Mouse (Mus musculus) embryonic stem cell, embryonic (primary cell): ENCODE data around the gene Tcaim.

Experiments used
- CTCF ChIA-PET, 4 experiments: fragments of 300-600 bp in 2 of 4; fragments of 350-600 bp in 2 of 4; sonication (Branson Sonifier 250); formaldehyde crosslinking; loops; one replicate each; lab custom pipeline; 2022; ENCODE audit warnings: inconsistent platforms in 2 of 4; lab: Charles Lee
- POLR2A ChIA-PET, 4 experiments: fragments of 300-600 bp in 2 of 4; fragments of 350-600 bp in 2 of 4; sonication (Branson Sonifier 250); formaldehyde crosslinking; loops; one replicate each; lab custom pipeline; 2022; ENCODE audit warnings: antibody characterized with exemption in 4 of 4, inconsistent platforms in 1 of 4; lab: Charles Lee

Gene Tcaim

GRCm38 (mm10) chr9:122805053-122805844 lies at the start of gene Tcaim:
Tcaim (plus strand) TSS chr9:122805539.
- CTCF ChIA-PET = interaction anchor here (0.5 to 1.5 kb wide), 5 partner anchors 10 to 41 kb away, joined by 3 to 8 read pairs (median 5); no protein-coding TSS in a partner anchor
- POLR2A ChIA-PET = interaction anchor here in 3 of 4 experiments (0.6 to 2.3 kb wide), 31 partner anchors 9 to 1046 kb away, joined by 3 to 17 read pairs (median 4); partner anchors contain the start of genes Zfp445 (in 2 of the 3), Exosc7 (in 1 of the 3), Fyco1 (in 1 of the 3) and Sacm1l (in 1 of the 3)

- CTCF ChIA-PET = interaction anchor here in 1 of 4 experiments (1.2 kb wide), 1 partner anchor 495 kb away, joined by 3 read pairs; no protein-coding TSS in a partner anchor
Observed at GRCm38 (mm10) chr9:122757614-122758013, 47.7 kb upstream of the Tcaim start.

GRCm38 (mm10) chr9:122760111-122760510 lies 45.2 kb upstream of the Tcaim start:
- ChIA-PET CTCF (interaction anchor here in 1 of 4 experiments (0.6 kb wide), 1 partner anchor 100 kb away, joined by 7 read pairs; no protein-coding TSS in a partner anchor), POLR2A (interaction anchor here in 1 of 4 experiments (1.8 kb wide), 1 partner anchor 8 kb away, joined by 5 read pairs; no protein-coding TSS in a partner anchor)

More at GRCm38 (mm10) chr9:122757614-122758013, 47.7 kb upstream of the Tcaim start:
- POLR2A ChIA-PET = interaction anchor here in 1 of 4 experiments (1.0 kb wide), 1 partner anchor 17 kb away, joined by 3 read pairs; no protein-coding TSS in a partner anchor

- ChIA-PET CTCF (no interaction called here), POLR2A (no interaction called here)
Observed at GRCm38 (mm10) chr9:122785231-122785630, 20.1 kb upstream of the Tcaim start.

GRCm38 (mm10) chr9:122786534-122786933 lies 18.8 kb upstream of the Tcaim start:
- ChIA-PET CTCF (no interaction called here), POLR2A (no interaction called here)

GRCm38 (mm10) chr9:122805845-122806341 lies 554 bp downstream of the Tcaim start:
- ChIA-PET POLR2A (interaction anchor here in 3 of 4 experiments (0.9 to 2.3 kb wide), 29 partner anchors 8 to 1046 kb away, joined by 3 to 17 read pairs (median 4); partner anchors contain the start of genes Zfp445 (in 2 of the 3), Exosc7 (in 1 of the 3), Fyco1 (in 1 of the 3) and Sacm1l (in 1 of the 3)), CTCF (interaction anchor here (0.5 to 1.5 kb wide), 5 partner anchors 11 to 41 kb away, joined by 3 to 8 read pairs (median 5); no protein-coding TSS in a partner anchor)

- CTCF ChIA-PET = no interaction called here
Observed at GRCm38 (mm10) chr9:122807186-122807585, 1.8 kb downstream of the Tcaim start.

GRCm38 (mm10) chr9:122810212-122810611 lies 4.9 kb downstream of the Tcaim start:
- ChIA-PET CTCF (no interaction called here), POLR2A (no interaction called here)

More at GRCm38 (mm10) chr9:122807186-122807585, 1.8 kb downstream of the Tcaim start:
- POLR2A ChIA-PET = interaction anchor here in 1 of 4 experiments (2.3 kb wide), 1 partner anchor 9 kb away, joined by 6 read pairs; no protein-coding TSS in a partner anchor

GRCm38 (mm10) chr9:122812386-122812785 lies 7.0 kb downstream of the Tcaim start:
- POLR2A ChIA-PET = interaction anchor here in 2 of 4 experiments (0.7 to 1.4 kb wide), 2 partner anchors 12 to 81 kb away, joined by 3 to 6 read pairs; no protein-coding TSS in a partner anchor

GRCm38 (mm10) chr9:122814775-122815174 lies 9.4 kb downstream of the Tcaim start:
- CTCF ChIA-PET = no interaction called here
- POLR2A ChIA-PET = interaction anchor here in 3 of 4 experiments (0.6 to 2.0 kb wide), 3 partner anchors 9 to 1438 kb away, joined by 3 to 6 read pairs (median 3); partner anchors contain the start of gene Tcaim (in 1 of the 3)

More at GRCm38 (mm10) chr9:122812386-122812785, 7.0 kb downstream of the Tcaim start:
- CTCF ChIA-PET = no interaction called here

- POLR2A ChIA-PET = interaction anchor here in 3 of 4 experiments (0.6 to 2.0 kb wide), 4 partner anchors 9 to 63 kb away, joined by 3 to 6 read pairs (median 4); partner anchors contain the start of gene Tcaim (in 2 of the 3)
- CTCF ChIA-PET = interaction anchor here in 1 of 4 experiments (0.6 kb wide), 1 partner anchor 1177 kb away, joined by 3 read pairs; no protein-coding TSS in a partner anchor
Observed at GRCm38 (mm10) chr9:122815239-122815851, 10.0 kb downstream of the Tcaim start.

- CTCF ChIA-PET = interaction anchor here in 3 of 4 experiments (1.0 to 3.6 kb wide), 3 partner anchors 14 to 15 kb away, joined by 3 to 14 read pairs (median 3); no protein-coding TSS in a partner anchor
- POLR2A ChIA-PET = no interaction called here
Observed at GRCm38 (mm10) chr9:122823374-122824017, 18.2 kb downstream of the Tcaim start.

- CTCF ChIA-PET = interaction anchor here in 1 of 4 experiments (1.2 kb wide), 1 partner anchor 11 kb away, joined by 5 read pairs; no protein-coding TSS in a partner anchor
- POLR2A ChIA-PET = no interaction called here
Observed at GRCm38 (mm10) chr9:122826743-122827142, 21.4 kb downstream of the Tcaim start.

- ChIA-PET POLR2A (no interaction called here), CTCF (no interaction called here)
Observed at GRCm38 (mm10) chr9:122829826-122830380, 24.6 kb downstream of the Tcaim start.

GRCm38 (mm10) chr9:122836126-122836525 lies 30.8 kb downstream of the Tcaim start:
- CTCF ChIA-PET = interaction anchor here in 1 of 4 experiments (1.0 kb wide), 1 partner anchor 287 kb away, joined by 4 read pairs; no protein-coding TSS in a partner anchor
- POLR2A ChIA-PET = interaction anchor here in 2 of 4 experiments (1.0 to 2.3 kb wide), 3 partner anchors 29 to 30 kb away, joined by 3 to 8 read pairs (median 3); partner anchors contain the start of genes Zfp445 (in 2 of the 2) and Tcaim (in 1 of the 2)

GRCm38 (mm10) chr9:122836790-122837189 lies 31.5 kb downstream of the Tcaim start:
- POLR2A ChIA-PET = interaction anchor here in 3 of 4 experiments (0.6 to 2.3 kb wide), 6 partner anchors 20 to 202 kb away, joined by 3 to 12 read pairs (median 4); partner anchors contain the start of gene Zfp445 (in 2 of the 3)
- CTCF ChIA-PET = interaction anchor here in 3 of 4 experiments (0.6 to 2.3 kb wide), 3 partner anchors 15 to 1387 kb away, joined by 4 to 14 read pairs (median 4); no protein-coding TSS in a partner anchor
